Mouse (Mus musculus) thymus, adult 18-20 months (tissue): ENCODE data around the gene 6430531B16Rik.

ENCODE experiments used
- DNase-seq, 2 experiments: peaks; one replicate each; pipeline ENCODE4 v3.0.0; 2022; ENCODE audit warnings: mixed read lengths in 2 of 2

The 6430531B16Rik gene

GRCm38 (mm10) chr7:139978278-139978892, at the start of gene 6430531B16Rik:
Gene 6430531B16Rik (minus strand): TSS chr7:139978755.
- peak; percentile 61 for DNase-seq

- DNase-seq, result no peak
These were observed 32.8 kb upstream of the 6430531B16Rik start for GRCm38 (mm10) chr7:140011336-140011735.

DNA sequence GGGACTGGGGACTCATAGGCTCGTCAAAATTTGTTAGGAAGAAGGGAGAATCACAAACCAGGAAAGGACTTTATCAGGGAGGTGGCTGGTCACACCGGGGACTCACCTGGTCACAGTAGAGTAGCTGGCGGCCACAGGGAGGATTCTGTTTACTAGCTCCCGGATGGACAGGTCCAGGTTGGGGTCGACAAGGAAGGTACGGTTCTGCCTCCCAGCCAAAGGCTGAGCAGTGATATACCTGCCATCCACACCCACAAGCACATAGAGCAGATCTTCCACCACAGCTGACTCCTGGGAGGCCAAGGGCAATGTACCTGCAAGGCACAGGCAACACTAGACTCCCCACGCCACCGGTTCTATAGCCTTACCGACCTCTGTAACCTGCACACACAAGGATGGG, 29.2 kb upstream of the 6430531B16Rik start:
- no peak for DNase-seq

GRCm38 (mm10) chr7:140006861-140007611, 28.5 kb upstream of the 6430531B16Rik start:
- no peak for DNase-seq

- no peak for DNase-seq
These were observed 26.1 kb upstream of the 6430531B16Rik start for GRCm38 (mm10) chr7:140004666-140005065.

DNA sequence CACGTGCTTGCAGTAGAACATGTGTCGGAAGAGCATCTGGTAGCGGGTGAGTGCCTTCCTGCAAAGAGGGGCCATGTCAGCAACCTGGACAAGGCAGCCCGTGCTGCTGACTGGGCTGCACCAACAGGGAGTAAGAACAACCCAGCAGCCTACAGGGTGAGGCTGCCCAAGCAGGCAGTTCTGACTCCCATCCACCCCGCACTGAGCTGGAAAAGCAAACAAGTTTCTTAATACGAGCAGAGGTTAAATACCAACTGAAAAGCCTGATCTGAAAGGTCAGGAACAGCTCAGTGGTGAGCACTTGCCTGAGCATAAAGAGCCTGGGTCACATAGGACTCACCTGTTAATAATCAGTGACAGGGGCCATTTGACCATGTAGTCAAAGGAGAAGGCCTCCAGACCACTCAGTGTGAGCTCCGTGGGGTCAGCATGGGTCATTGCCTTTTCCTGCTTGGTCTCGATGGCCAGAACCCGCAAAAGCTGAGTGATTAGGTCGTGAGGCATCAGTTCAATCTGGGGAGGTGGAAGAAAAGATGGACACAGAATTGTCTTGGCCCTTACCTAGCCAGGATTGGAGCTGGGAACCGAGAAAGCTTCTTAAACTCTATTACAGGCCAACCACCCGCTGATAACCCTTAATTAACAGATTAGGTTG, 22.7 kb upstream of the 6430531B16Rik start:
- no peak for DNase-seq

DNA sequence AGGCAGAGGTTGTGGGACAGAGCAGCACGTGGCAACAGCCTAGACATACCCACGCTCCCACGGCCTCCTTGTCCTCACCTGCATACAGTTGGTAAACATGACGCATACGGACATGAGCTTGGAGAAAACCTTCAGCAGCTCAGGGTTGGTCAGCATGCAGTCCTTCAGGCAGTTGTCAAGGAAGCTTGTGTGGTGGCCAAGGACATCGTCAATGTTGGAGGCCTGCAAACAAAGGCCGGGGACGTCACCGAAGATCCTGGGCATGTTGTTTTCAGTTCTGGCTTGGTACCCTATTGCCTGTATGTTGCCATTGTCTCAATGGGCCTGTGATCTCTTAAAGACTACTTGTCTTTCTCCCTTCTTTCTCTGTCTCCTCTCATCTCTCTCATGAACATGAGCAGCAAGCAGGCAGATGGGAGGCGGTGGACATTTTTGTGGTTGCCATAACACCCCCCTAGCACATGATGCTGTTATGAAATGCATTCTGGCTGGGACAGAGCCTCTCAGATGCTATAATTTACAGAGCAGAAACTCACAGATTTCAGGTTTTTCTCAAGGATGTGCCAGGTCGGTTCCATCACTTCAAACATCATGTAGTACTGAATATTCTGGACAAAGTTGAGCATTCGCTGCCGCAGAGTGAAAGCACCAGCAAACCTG, 20.3 kb upstream of the 6430531B16Rik start:
- DNase-seq, result no peak

GRCm38 (mm10) chr7:139994676-139995075, 16.1 kb upstream of the 6430531B16Rik start:
- DNase-seq, result no peak

DNA sequence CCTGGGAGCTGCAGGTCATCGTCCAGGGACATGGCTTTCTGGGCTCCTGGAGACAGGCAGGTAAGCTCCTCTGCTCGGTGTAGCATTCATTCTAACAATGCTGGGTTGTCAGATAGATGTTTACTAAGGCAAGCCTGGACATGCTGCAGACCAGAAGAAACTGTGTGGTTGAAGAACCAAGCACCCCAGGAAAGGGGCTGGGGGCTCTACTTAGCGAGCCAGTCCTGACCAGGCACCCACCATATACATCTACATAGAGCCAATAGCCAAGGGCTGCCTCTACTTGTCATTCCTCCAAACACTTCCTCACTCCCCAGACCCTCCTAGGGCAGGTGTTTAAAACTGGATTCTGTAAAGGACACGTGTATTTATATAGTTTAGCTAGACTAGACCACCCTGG, 15.6 kb upstream of the 6430531B16Rik start:
- DNase-seq, result no peak

- no peak for DNase-seq
These were observed 15.0 kb upstream of the 6430531B16Rik start for GRCm38 (mm10) chr7:139993532-139993931.

- DNase-seq, result no peak
These were observed 13.9 kb upstream of the 6430531B16Rik start, which contains the start of gene Adam8 for GRCm38 (mm10) chr7:139992406-139992805. Gene Adam8 (minus strand): TSS chr7:139992562.

- no peak for DNase-seq
These were observed 12.4 kb upstream of the 6430531B16Rik start for GRCm38 (mm10) chr7:139990864-139991394.

DNA sequence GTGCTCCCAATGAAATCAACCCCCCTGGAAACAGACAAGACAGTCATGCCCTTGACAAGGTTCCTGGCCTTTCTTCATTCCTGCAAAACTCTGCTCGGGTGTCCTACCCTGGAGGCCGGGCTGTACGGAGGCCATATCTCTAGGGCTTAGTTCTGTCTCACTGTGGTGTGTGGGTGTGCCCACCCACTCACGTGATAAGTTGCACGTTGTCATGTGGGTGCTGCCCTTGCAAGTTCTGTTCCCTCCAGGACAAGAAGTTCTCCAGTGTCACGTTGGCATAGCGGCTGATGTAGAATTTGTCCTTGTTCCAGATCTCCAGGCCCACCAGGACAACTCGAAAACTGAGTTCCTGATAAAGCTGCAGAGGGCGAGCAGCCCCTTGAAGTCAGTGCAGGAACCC, 9.7 kb upstream of the 6430531B16Rik start:
- no peak for DNase-seq

GRCm38 (mm10) chr7:139984505-139984904, 6.0 kb upstream of the 6430531B16Rik start:
- no peak for DNase-seq

- DNase-seq, result no peak
These were observed 3.5 kb upstream of the 6430531B16Rik start for GRCm38 (mm10) chr7:139982058-139982457.

- DNase-seq, result no peak
These were observed 2.2 kb upstream of the 6430531B16Rik start for GRCm38 (mm10) chr7:139980778-139981177.

GRCm38 (mm10) chr7:139979011-139979719, 610 bp upstream of the 6430531B16Rik start:
- no peak for DNase-seq

DNA sequence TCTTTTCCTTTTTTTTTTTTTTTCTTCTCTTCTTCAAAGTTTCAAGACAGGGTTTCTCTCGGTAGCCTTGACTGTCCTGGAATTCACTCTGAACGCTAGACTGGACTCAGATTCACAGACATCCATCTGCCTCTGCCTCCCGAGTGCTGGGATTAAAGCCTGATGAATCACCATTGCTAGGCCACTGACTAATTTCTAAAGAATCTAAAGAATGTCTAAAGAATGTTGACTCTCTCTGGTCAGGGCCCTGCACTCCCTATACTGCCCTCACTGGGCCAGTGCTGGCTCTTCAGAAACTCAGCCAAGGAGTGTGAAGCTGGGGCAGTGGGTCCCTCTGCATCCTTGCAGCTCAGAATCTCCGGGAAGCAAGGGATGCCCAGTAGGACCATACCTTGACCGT, 3.1 kb downstream of the 6430531B16Rik start:
- DNase-seq, result no peak

GRCm38 (mm10) chr7:139974307-139974706, 4.2 kb downstream of the 6430531B16Rik start:
- no peak for DNase-seq

- no peak for DNase-seq
These were observed 5.6 kb downstream of the 6430531B16Rik start for GRCm38 (mm10) chr7:139972923-139973331.

- no peak for DNase-seq
These were observed 7.1 kb downstream of the 6430531B16Rik start for GRCm38 (mm10) chr7:139971436-139971835.

DNA sequence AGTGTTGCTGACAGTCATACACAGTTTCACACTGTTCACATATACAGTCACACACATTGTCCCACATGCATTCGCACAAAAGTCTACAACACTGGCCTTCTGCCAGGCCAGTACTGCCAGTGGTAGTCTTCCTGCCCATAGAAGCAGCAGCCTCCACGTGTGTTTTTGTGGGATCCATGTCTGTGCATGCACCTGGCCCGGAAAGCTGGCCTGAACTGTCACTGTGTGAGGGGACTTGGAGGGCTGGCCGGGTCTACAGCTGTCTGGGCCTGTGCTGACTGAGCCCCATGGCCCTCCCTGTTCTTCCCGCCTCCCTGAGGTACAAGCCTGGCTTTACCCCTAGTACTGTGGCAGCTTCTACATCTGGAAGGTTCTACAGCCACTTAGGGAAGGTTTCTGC, 7.6 kb downstream of the 6430531B16Rik start:
- no peak for DNase-seq
